Mouse (Mus musculus) kidney, adult 2 months (tissue): ENCODE measurements around the gene Eln.

Source experiments
- CTCF ChIP-seq: fragments of 200-500 bp; conservative IDR thresholded peaks from 2 replicates; pipeline ENCODE4 v1.5.1; 2011; ENCODE audit warnings: low read depth, mild to moderate bottlenecking, control low read depth, low read length, moderate library complexity, mixed read lengths; ENCODE audit not compliant: insufficient read depth, insufficient read length
- POLR2A ChIP-seq: fragments of 200-500 bp; IDR thresholded peaks from one replicate; pipeline ENCODE4 v1.6.1; 2011; ENCODE audit warnings: low read depth, low read length, control low read depth

GRCm38 (mm10) chr5:134776551-134776950 lies 29.4 kb upstream of the Eln start:
- TF ChIP-seq CTCF: no peak
- TF ChIP-seq POLR2A: no peak
